Mouse (Mus musculus) heart, embryonic 15.5 days (tissue): ENCODE results near the gene Dcaf8. TPM values are rescaled to one million over a fixed set of nuclear protein-coding genes. Genes with fewer than 3 reads are reported as not detected.

Source experiments
- ATAC-seq: fragments of 200-750 bp; cut with Nextera tagmentation; replicated peaks from 2 replicates; pipeline ENCODE4 v1.8.0; 2017; ENCODE audit warnings: low read depth, moderate TSS enrichment; ENCODE audit not compliant: insufficient number of reproducible peaks, insufficient read depth, low FRiP score
- H3K27ac ChIP-seq: fragments of 300-500 bp; sonication (generic); 2 replicates; pipeline ENCODE4 v1.5.1; 2015; ENCODE audit warnings: mild to moderate bottlenecking, inconsistent platforms
- H3K27me3 ChIP-seq: fragments of 300-500 bp; sonication (generic); 2 replicates; pipeline ENCODE4 v1.6.1; 2015; ENCODE audit warnings: inconsistent platforms
- H3K36me3 ChIP-seq: fragments of 300-500 bp; sonication (generic); 2 replicates; pipeline ENCODE4 v1.6.1; 2015; ENCODE audit warnings: mild to moderate bottlenecking, inconsistent platforms
- H3K4me1 ChIP-seq: fragments of 300-500 bp; sonication (generic); replicated peaks from 2 replicates; pipeline ENCODE4 v1.6.1; 2015; ENCODE audit warnings: inconsistent platforms
- H3K4me2 ChIP-seq: fragments of 300-500 bp; sonication (generic); 2 replicates; pipeline ENCODE4 v1.6.1; 2015; ENCODE audit warnings: inconsistent platforms, mild to moderate bottlenecking, moderate library complexity
- H3K4me3 ChIP-seq: fragments of 300-500 bp; sonication (generic); 2 replicates; pipeline ENCODE4 v1.5.1; 2015; ENCODE audit warnings: mild to moderate bottlenecking, inconsistent platforms
- H3K9ac ChIP-seq: fragments of 300-500 bp; sonication (generic); 2 replicates; pipeline ENCODE4 v1.6.1; 2015; ENCODE audit warnings: mild to moderate bottlenecking, inconsistent platforms
- H3K9me3 ChIP-seq: fragments of 300-500 bp; sonication (generic); replicated peaks from 2 replicates; pipeline ENCODE4 v1.6.1; 2016; ENCODE audit warnings: inconsistent platforms
- WGBS: fragments of 180-500 bp; shearing (Covaris S2); methylation state at CpG from one replicate; pipeline ENCODE4 v1.1.7; 2015; ENCODE audit warnings: mixed read lengths; 5-methylcytosine and 5-hydroxymethylcytosine counted together
- polyA plus RNA-seq: library from polyadenylated mRNA; unstranded; fragments of >200 nt; fragmentation: Nextera tagmentation; extraction: Ambion mirVana; gene quantifications from 2 replicates; pipeline ENCODE4 v1.2.1, GENCODE M21; 2015

Dcaf8 gene
- polyA plus RNA-seq = 107 and 118 TPM in 2 replicates

DNA sequence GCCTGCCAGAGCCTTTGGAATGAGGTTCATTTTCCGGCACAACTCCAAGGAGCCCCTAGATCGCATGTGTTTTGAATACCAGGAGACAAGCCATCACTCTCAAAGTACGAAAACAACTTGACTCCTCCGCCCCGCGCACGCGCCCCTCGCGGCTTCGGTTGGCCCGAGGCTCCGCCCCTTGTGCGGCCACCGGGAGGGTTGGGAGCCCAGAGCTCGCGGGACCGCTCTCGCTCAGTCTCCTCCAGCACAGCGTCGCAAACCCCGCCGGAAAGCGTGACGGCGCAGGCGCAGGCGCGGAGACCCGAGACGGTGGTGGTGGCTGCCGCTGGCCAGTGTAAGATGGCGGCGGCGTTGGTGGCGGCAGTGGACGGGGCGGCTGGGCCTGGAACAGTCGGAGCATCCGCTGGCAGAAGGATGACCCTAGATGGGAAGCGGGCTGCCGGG is at the start of gene Dcaf8:
Gene Dcaf8 (plus strand): TSS at position 250 of the 444 bp plus-strand sequence.
- Histone ChIP-seq H3K9me3 (no peaks in the 10 kb centered on the region), H3K9ac (peak within 1 kb of the TSS; percentile 99), H3K4me2 (peak within 1 kb of the TSS; percentile 65), H3K27me3 (no peaks in the 10 kb centered on the region), H3K4me3 (peak within 1 kb of the TSS; percentile 85), H3K27ac (peak within 1 kb of the TSS; percentile 95), H3K4me1 (peaks cover 16% of the 10 kb centered on the region), H3K36me3 (peaks cover 24% of the 10 kb centered on the region)
- ATAC-seq = peak; percentile 99
- WGBS = 0% methylated on average over 42 of the region's 42 CpGs

DNA sequence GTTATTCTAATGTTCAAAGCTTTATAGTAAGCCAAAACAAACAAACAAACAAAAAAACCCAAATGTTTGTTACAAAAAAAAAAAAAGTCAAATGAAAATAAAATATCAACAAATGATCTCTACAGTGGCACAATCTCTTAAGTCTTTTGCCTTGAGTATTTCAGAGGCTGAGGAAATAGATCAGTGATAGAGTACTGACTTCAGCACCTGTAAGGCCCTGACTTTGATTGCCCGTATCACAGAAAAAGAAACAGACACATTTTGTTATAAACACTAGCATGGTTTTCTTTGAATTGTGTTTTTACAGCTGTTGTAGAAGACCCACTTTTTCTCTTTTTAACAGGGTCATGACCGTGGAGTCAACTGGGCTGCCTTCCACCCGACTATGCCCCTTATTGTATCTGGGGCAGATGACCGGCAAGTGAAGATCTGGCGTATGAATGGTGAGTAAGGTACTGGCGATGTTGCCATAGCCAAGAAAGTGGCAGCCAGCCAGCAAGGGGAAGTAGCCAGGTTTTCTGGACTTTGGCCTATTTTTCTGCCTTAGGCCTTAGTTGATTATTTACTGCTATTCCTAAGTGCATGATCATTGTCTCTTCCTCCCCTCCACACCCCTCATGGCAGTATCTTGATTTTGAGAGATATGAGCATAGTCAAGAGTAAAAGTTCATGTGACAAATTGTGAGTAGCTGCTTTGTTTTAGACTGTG is 48.4 kb upstream of the Dcaf8 start:
- 80% methylated on average over 6 of the region's 6 CpGs for WGBS
- H3K27me3 ChIP-seq = no peaks in the 10 kb centered on the region
- H3K4me2 ChIP-seq = no peak overlapping the region
- no peak overlapping the region for H3K9ac ChIP-seq
- no peaks in the 10 kb centered on the region for H3K9me3 ChIP-seq
- ATAC-seq = no peak
- H3K4me3 ChIP-seq = no peak overlapping the region
- peaks cover 10% of the 10 kb centered on the region for H3K4me1 ChIP-seq
- no peak overlapping the region for H3K27ac ChIP-seq
- peaks cover 78% of the 10 kb centered on the region for H3K36me3 ChIP-seq

DNA sequence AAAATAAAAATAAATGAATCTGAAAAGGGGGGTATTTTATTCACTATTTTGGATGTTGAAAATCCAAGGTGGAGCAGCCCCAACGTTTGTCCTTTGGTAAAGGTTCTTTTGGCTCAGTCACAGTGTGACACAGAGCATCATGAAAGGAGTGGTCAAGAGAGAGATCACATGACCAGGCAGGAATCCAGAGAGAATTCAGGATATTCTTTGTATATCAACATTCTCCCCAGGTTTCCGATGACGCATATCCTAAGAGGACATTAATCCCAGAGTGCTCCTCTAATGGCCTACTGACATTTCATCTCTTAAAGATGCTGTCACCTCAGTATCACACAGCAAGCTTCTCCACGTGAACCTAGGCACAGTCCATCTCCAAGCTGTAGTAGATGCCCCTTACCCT is 44.3 kb upstream of the Dcaf8 start:
- Histone ChIP-seq H3K9me3 (no peaks in the 10 kb centered on the region), H3K9ac (no peak overlapping the region), H3K4me3 (no peak overlapping the region), H3K27me3 (no peaks in the 10 kb centered on the region), H3K4me1 (peaks cover 3% of the 10 kb centered on the region; the same call in 1 of the 2 replicates), H3K27ac (no peak overlapping the region), H3K36me3 (peaks cover 83% of the 10 kb centered on the region), H3K4me2 (no peak overlapping the region)
- no peak for ATAC-seq
- 71% methylated on average over 4 of the region's 4 CpGs for WGBS

DNA sequence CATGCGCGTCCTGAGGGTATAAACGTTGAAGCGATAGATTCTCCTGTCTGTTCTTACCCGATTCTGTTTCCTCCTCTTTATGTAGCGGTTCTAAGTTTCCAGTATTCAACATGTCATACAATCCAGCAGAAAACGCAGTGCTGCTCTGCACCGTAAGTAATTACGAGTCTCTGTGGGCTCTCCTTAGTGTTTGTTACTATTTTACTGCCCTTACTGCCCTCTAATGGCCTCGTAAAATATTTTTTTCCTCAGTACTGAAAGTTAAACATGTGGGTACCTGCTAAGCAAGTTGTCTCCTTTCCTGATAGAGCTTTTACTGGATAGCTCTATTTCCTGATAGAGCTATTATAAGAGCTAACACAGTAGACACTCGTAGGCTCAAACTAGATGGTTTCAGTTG is 42.8 kb upstream of the Dcaf8 start:
- 80% methylated on average over 11 of the region's 11 CpGs for WGBS
- no peak for ATAC-seq
- Histone ChIP-seq H3K9ac (no peak overlapping the region), H3K27ac (no peak overlapping the region), H3K4me1 (peaks cover 3% of the 10 kb centered on the region; the same call in 1 of the 2 replicates), H3K36me3 (peaks cover 85% of the 10 kb centered on the region), H3K9me3 (no peaks in the 10 kb centered on the region), H3K4me3 (no peak overlapping the region), H3K27me3 (no peaks in the 10 kb centered on the region), H3K4me2 (no peak overlapping the region)

DNA sequence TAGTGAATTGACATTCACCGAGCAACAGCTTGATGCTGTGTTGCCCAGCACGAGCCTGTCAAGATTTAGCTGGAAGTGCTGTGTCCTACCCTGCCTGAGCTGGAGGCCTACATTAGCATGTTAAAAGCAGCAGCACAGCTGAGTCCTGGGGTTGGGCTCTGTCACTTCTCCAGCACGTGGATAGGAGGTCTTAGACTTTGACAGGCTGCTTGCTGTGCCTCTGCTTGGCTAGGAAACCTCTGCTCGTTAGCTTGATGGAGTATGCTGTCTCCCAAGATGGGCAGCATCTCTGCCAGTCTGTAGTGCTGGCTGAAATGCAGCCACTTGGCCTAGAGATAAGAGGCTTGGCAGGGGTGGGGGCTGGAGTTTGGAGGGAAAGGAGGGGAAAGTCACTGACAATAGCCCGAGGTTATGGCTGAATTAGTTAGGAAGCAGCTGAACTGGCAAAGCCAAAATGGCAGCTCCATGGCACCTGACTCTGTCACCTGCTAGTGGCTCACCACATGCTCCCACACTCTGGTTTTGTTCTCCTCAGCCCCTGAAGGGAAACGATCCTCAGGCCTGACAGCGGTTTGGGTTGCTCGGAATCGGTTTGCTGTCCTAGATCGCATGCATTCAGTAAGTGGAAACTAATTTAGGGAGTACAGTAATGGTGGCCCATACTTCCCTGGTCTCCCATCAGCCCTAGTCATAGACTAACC is 40.0 kb upstream of the Dcaf8 start:
- WGBS = 67% methylated on average over 10 of the region's 10 CpGs
- Histone ChIP-seq H3K4me2 (no peak overlapping the region), H3K36me3 (peaks cover 88% of the 10 kb centered on the region), H3K9ac (no peak overlapping the region), H3K4me3 (no peak overlapping the region), H3K9me3 (no peaks in the 10 kb centered on the region), H3K27me3 (no peaks in the 10 kb centered on the region), H3K4me1 (peaks cover 3% of the 10 kb centered on the region; the same call in 1 of the 2 replicates), H3K27ac (no peak overlapping the region)
- ATAC-seq = 0 out of 2 replicates have a peak, but pooled peaks have one; percentile 18

DNA sequence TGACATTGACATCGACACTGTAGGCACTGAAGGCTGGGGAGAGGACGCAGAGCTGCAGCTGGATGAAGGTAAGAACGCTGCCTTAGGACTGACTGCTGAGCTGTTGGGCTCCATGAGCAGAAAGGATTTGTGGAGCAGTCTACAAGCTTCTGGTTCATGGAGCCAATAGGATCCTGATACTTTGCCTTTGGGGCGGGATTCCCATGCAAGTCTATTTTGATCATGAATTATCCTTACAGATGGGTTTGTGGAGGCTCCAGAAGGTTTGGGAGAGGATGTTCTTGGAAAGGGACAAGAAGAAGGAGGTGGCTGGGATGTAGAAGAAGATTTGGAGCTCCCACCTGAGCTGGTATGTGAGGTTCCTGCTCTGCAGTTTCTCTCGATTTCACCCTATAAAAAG is 30.9 kb upstream of the Dcaf8 start:
- WGBS = 89% methylated on average over 5 of the region's 5 CpGs
- Histone ChIP-seq H3K4me3 (no peak overlapping the region), H3K4me2 (no peak overlapping the region), H3K36me3 (peaks cover 99% of the 10 kb centered on the region), H3K27me3 (no peaks in the 10 kb centered on the region), H3K27ac (no peak overlapping the region), H3K9me3 (no peaks in the 10 kb centered on the region), H3K4me1 (no peaks in the 10 kb centered on the region), H3K9ac (no peak overlapping the region)
- ATAC-seq = no peak

DNA sequence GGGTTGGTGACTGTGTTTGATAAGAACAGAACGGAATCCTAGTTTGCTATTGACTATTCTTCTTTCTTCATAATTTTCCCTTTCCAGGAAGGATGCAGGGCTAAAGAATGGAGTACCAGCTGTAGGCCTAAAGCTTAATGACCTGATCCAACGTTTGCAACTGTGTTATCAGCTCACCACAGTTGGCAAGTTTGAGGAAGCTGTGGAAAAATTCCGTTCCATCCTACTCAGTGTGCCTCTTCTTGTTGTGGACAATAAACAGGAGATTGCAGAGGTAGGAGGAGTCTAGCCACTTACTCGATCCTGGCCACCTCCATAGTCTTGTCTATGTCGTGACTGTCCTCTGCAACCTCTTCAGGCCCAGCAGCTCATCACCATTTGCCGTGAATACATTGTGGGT is 28.8 kb upstream of the Dcaf8 start:
- Histone ChIP-seq H3K4me3 (no peak overlapping the region), H3K27ac (no peak overlapping the region), H3K4me2 (no peak overlapping the region), H3K36me3 (peaks cover 94% of the 10 kb centered on the region), H3K9me3 (no peaks in the 10 kb centered on the region), H3K9ac (no peak overlapping the region), H3K27me3 (no peaks in the 10 kb centered on the region), H3K4me1 (no peaks in the 10 kb centered on the region)
- no peak for ATAC-seq
- WGBS = 66% methylated on average over 6 of the region's 6 CpGs

DNA sequence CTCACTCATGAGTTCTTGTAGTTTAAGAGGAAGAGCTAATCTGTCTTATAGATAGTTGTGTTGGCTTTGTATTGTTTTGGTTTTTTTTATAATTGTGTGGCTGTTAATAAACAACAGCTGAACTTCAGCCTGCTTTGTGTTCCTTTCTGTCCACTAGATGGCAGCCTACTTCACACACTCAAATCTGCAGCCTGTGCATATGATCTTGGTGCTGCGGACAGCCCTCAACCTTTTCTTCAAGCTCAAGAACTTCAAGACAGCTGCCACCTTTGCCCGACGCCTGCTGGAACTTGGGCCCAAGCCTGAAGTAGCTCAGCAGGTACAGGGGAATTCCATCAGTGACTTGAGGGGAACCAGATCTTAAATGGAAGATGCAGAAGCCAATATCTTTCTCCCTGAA is 28.2 kb upstream of the Dcaf8 start:
- Histone ChIP-seq H3K4me2 (no peak overlapping the region), H3K9ac (no peak overlapping the region), H3K9me3 (no peaks in the 10 kb centered on the region), H3K36me3 (peaks cover 88% of the 10 kb centered on the region), H3K27ac (no peak overlapping the region), H3K4me3 (no peak overlapping the region), H3K4me1 (no peaks in the 10 kb centered on the region), H3K27me3 (no peaks in the 10 kb centered on the region)
- 62% methylated on average over 3 of the region's 3 CpGs for WGBS
- no peak for ATAC-seq

DNA sequence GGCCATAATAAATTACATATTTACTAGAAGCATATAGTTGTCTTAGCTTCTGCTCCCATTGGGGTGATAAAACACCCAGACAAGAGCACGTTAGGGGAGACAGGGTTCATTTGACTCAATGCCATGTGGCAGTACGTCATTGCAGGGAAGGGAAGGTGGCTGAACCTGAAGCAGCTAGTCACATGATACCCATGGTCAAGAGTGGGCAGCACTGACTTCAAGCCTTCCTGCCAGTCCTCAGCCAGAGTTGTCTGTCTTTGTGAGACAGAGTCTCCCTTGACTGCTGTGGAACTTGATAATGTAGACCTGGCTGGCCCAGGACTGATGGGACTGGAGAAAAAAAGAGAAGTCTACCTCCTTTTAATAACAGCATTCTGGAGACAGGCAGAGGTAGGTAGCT is 25.2 kb upstream of the Dcaf8 start:
- ATAC-seq = no peak
- H3K9ac ChIP-seq = no peak overlapping the region
- H3K4me2 ChIP-seq = no peak overlapping the region
- H3K4me3 ChIP-seq = no peak overlapping the region
- H3K27ac ChIP-seq = no peak overlapping the region
- H3K9me3 ChIP-seq = no peaks in the 10 kb centered on the region
- peaks cover 10% of the 10 kb centered on the region for H3K4me1 ChIP-seq
- H3K36me3 ChIP-seq = peaks cover 59% of the 10 kb centered on the region
- H3K27me3 ChIP-seq = no peaks in the 10 kb centered on the region
- 72% methylated on average over 2 of the region's 2 CpGs for WGBS

DNA sequence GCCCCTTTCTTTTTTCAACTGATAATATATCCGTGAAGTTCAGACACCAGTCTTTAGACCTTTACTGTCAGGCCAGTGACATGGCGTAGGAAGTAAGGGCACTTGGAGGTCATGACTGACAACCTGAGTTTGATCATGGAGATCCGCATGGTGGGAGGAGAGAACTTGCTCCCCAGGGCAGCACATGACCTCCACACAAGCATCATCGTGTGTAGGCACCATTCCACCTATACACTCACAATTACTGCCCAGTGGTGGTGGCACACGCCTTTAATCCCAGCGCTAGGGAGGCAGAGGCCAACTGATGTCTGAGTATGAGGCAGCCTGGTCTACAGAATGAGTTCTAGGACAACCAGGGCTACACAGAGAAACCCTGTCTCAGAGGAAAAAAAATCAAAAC is 23.3 kb upstream of the Dcaf8 start:
- Histone ChIP-seq H3K4me2 (no peak overlapping the region), H3K4me3 (no peak overlapping the region), H3K9me3 (no peaks in the 10 kb centered on the region), H3K27me3 (no peaks in the 10 kb centered on the region), H3K4me1 (peaks cover 12% of the 10 kb centered on the region), H3K27ac (no peak overlapping the region), H3K9ac (no peak overlapping the region), H3K36me3 (peaks cover 52% of the 10 kb centered on the region)
- 69% methylated on average over 6 of the region's 6 CpGs for WGBS
- no peak for ATAC-seq

DNA sequence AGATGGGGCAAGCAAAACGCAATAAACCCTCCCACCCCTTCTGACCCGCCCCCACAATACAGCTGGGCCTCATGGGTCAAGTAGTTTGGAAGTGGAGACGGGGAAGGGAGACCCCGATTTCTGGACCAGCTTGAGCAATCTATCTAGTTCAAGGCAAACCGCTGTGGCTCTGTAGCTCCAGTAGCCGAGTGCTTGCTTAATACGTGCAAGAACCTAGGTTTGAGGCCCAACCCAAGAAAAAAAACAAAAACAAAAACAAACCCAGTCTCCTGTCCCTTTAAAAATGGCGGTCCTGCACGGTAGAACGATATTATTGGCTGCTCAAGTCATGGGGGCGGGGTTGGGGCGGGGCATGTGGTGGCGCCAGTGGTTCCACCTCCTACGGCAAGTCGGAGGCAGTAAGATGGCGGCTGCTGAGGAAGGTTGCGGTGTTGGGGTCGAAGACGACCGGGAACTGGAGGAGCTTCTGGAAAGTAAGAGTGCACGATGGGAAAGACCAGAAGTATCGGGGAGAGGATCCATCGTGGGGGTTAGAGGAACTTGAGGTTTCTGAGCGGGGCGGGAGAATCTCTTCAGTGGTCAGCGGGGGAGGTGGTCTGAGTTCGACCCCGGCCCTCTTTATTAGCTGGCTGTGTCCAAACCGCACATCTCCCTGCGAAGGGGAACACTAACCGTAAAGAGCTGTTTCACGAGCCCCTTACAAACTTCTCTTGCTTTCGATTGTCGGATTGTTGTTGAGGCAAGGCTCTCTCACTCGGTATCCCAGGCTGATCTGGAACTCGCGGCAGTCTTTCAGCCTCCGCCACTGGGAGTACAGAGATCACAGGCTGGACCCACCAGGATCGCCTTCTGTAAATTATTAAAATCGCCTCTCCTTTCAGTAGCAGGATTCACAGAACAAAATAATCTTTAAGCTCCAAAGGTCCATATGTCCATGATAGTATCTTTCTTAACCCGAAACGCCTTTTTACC is 21.2 kb upstream of the Dcaf8 start, which contains the start of gene Pex19:
Gene Pex19 (plus strand): TSS at position 380 of the 972 bp plus-strand sequence.
- no peaks in the 10 kb centered on the region for H3K27me3 ChIP-seq
- under 1% methylated on average over 42 of the region's 42 CpGs for WGBS
- H3K4me3 ChIP-seq = peak within 1 kb of the TSS; percentile 79
- H3K4me2 ChIP-seq = peak within 1 kb of the TSS; percentile 87
- H3K9ac ChIP-seq = peak within 1 kb of the TSS; percentile 81
- H3K9me3 ChIP-seq = no peaks in the 10 kb centered on the region
- peaks cover 52% of the 10 kb centered on the region for H3K36me3 ChIP-seq
- peak; percentile 93 for ATAC-seq
- peak within 1 kb of the TSS; percentile 68 for H3K27ac ChIP-seq
- H3K4me1 ChIP-seq = peaks cover 12% of the 10 kb centered on the region
